Mouse (Mus musculus): ENCODE measurements around the gene Bri3bp. TPM values are rescaled to one million over a fixed set of nuclear protein-coding genes. Genes with fewer than 3 reads are reported as not detected.

Gene Bri3bp
- polyA plus RNA-seq, 1 experiment from 2014 or later: 40.2 TPM

GRCm38 (mm10) chr5:125497821-125498600 is 56.6 kb downstream of the Bri3bp start:
- 64% methylated on average over 12 of the region's 12 CpGs for WGBS
- H3K27me3 ChIP-seq (replicated peaks; ENCODE audit: control insufficient read depth, insufficient read depth, low read length): no peaks in the 10 kb centered on the region
- H3K4me1 ChIP-seq (ENCODE audit: control insufficient read depth, insufficient read depth, low read depth, low read length): peaks cover 2% of the 10 kb centered on the region; the same call in 1 of the 2 replicates
- no peak overlapping the region for H3K27ac ChIP-seq (ENCODE audit: low read depth, low read length)
- peaks cover 4% of the 10 kb centered on the region; the same call in 1 of the 2 replicates for H3K36me3 ChIP-seq (ENCODE audit: control insufficient read depth, insufficient read depth, low read length)
- H3K9me3 ChIP-seq (ENCODE audit: control insufficient read depth, low read length): no peaks in the 10 kb centered on the region
- ATAC-seq: peak; percentile 70
- no peak overlapping the region for H3K4me3 ChIP-seq (ENCODE audit: low read length)
- peak overlapping the region; percentile 18 for H3K9ac ChIP-seq (ENCODE audit: low read depth, low read length)
- H3K4me2 ChIP-seq (ENCODE audit: low read length): no peak overlapping the region

- Histone ChIP-seq H3K4me2 (ENCODE audit: low read length) (no peak overlapping the region), H3K36me3 (ENCODE audit: control insufficient read depth, insufficient read depth, low read length) (peaks cover 9% of the 10 kb centered on the region; the same call in 1 of the 2 replicates), H3K4me1 (ENCODE audit: control insufficient read depth, insufficient read depth, low read depth, low read length) (peaks cover 2% of the 10 kb centered on the region; the same call in 1 of the 2 replicates), H3K27ac (ENCODE audit: low read depth, low read length) (no peak overlapping the region), H3K9me3 (ENCODE audit: control insufficient read depth, low read length) (no peaks in the 10 kb centered on the region), H3K9ac (ENCODE audit: low read depth, low read length) (no peak overlapping the region), H3K4me3 (ENCODE audit: low read length) (no peak overlapping the region), H3K27me3 (replicated peaks; ENCODE audit: control insufficient read depth, insufficient read depth, low read length) (no peaks in the 10 kb centered on the region)
- ATAC-seq: no peak
- WGBS: 92% methylated on average over 6 of the region's 6 CpGs
Observed at GRCm38 (mm10) chr5:125501505-125501904, 60.1 kb downstream of the Bri3bp start.

GRCm38 (mm10) chr5:125502186-125502585 is 60.8 kb downstream of the Bri3bp start:
- Histone ChIP-seq H3K27me3 (replicated peaks; ENCODE audit: control insufficient read depth, insufficient read depth, low read length) (no peaks in the 10 kb centered on the region), H3K36me3 (ENCODE audit: control insufficient read depth, insufficient read depth, low read length) (peaks cover 9% of the 10 kb centered on the region; the same call in 1 of the 2 replicates)

GRCm38 (mm10) chr5:125503628-125504027 is 62.3 kb downstream of the Bri3bp start:
- Histone ChIP-seq H3K4me3 (ENCODE audit: low read length) (no peak overlapping the region), H3K9me3 (ENCODE audit: control insufficient read depth, low read length) (no peaks in the 10 kb centered on the region), H3K9ac (ENCODE audit: low read depth, low read length) (no peak overlapping the region), H3K4me2 (ENCODE audit: low read length) (no peak overlapping the region), H3K4me1 (ENCODE audit: control insufficient read depth, insufficient read depth, low read depth, low read length) (no peaks in the 10 kb centered on the region), H3K27ac (ENCODE audit: low read depth, low read length) (no peak overlapping the region), H3K27me3 (replicated peaks; ENCODE audit: control insufficient read depth, insufficient read depth, low read length) (no peaks in the 10 kb centered on the region), H3K36me3 (ENCODE audit: control insufficient read depth, insufficient read depth, low read length) (peaks cover 14% of the 10 kb centered on the region)
- ATAC-seq: no peak
- 91% methylated on average over 6 of the region's 6 CpGs for WGBS

More at GRCm38 (mm10) chr5:125502186-125502585, 60.8 kb downstream of the Bri3bp start:
- Histone ChIP-seq H3K9me3 (ENCODE audit: control insufficient read depth, low read length) (no peaks in the 10 kb centered on the region), H3K4me2 (ENCODE audit: low read length) (no peak overlapping the region), H3K9ac (ENCODE audit: low read depth, low read length) (no peak overlapping the region), H3K4me3 (ENCODE audit: low read length) (no peak overlapping the region), H3K4me1 (ENCODE audit: control insufficient read depth, insufficient read depth, low read depth, low read length) (peaks cover 2% of the 10 kb centered on the region; the same call in 1 of the 2 replicates), H3K27ac (ENCODE audit: low read depth, low read length) (no peak overlapping the region)
- WGBS: 26% methylated on average over 3 of the region's 3 CpGs
- ATAC-seq: no peak

GRCm38 (mm10) chr5:125504692-125505091 is 63.3 kb downstream of the Bri3bp start:
- ATAC-seq: no peak

GRCm38 (mm10) chr5:125505968-125506367 is 64.6 kb downstream of the Bri3bp start:
- no peak overlapping the region for H3K27ac ChIP-seq (ENCODE audit: low read depth, low read length)
- H3K4me1 ChIP-seq (ENCODE audit: control insufficient read depth, insufficient read depth, low read depth, low read length): no peaks in the 10 kb centered on the region
- no peaks in the 10 kb centered on the region for H3K27me3 ChIP-seq (replicated peaks; ENCODE audit: control insufficient read depth, insufficient read depth, low read length)
- ATAC-seq: no peak
- peaks cover 25% of the 10 kb centered on the region for H3K36me3 ChIP-seq (ENCODE audit: control insufficient read depth, insufficient read depth, low read length)
- H3K4me3 ChIP-seq (ENCODE audit: low read length): no peak overlapping the region
- H3K9ac ChIP-seq (ENCODE audit: low read depth, low read length): no peak overlapping the region
- H3K4me2 ChIP-seq (ENCODE audit: low read length): no peak overlapping the region
- no peaks in the 10 kb centered on the region for H3K9me3 ChIP-seq (ENCODE audit: control insufficient read depth, low read length)
- 59% methylated on average over 15 of the region's 15 CpGs for WGBS

More at GRCm38 (mm10) chr5:125504692-125505091, 63.3 kb downstream of the Bri3bp start:
- no peaks in the 10 kb centered on the region for H3K4me1 ChIP-seq (ENCODE audit: control insufficient read depth, insufficient read depth, low read depth, low read length)
- peaks cover 21% of the 10 kb centered on the region for H3K36me3 ChIP-seq (ENCODE audit: control insufficient read depth, insufficient read depth, low read length)
- H3K27me3 ChIP-seq (replicated peaks; ENCODE audit: control insufficient read depth, insufficient read depth, low read length): no peaks in the 10 kb centered on the region
- no peak overlapping the region for H3K9ac ChIP-seq (ENCODE audit: low read depth, low read length)
- WGBS: 59% methylated on average over 11 of the region's 11 CpGs
- no peaks in the 10 kb centered on the region for H3K9me3 ChIP-seq (ENCODE audit: control insufficient read depth, low read length)
- H3K4me2 ChIP-seq (ENCODE audit: low read length): no peak overlapping the region
- no peak overlapping the region for H3K4me3 ChIP-seq (ENCODE audit: low read length)
- no peak overlapping the region for H3K27ac ChIP-seq (ENCODE audit: low read depth, low read length)

GRCm38 (mm10) chr5:125507582-125507981 is 66.2 kb downstream of the Bri3bp start:
- Histone ChIP-seq H3K4me3 (ENCODE audit: low read length) (no peak overlapping the region), H3K9me3 (ENCODE audit: control insufficient read depth, low read length) (no peaks in the 10 kb centered on the region), H3K36me3 (ENCODE audit: control insufficient read depth, insufficient read depth, low read length) (peaks cover 36% of the 10 kb centered on the region), H3K9ac (ENCODE audit: low read depth, low read length) (no peak overlapping the region), H3K4me1 (ENCODE audit: control insufficient read depth, insufficient read depth, low read depth, low read length) (no peaks in the 10 kb centered on the region), H3K27ac (ENCODE audit: low read depth, low read length) (no peak overlapping the region), H3K27me3 (replicated peaks; ENCODE audit: control insufficient read depth, insufficient read depth, low read length) (no peaks in the 10 kb centered on the region), H3K4me2 (ENCODE audit: low read length) (no peak overlapping the region)
- 95% methylated on average over 9 of the region's 9 CpGs for WGBS
- ATAC-seq: no peak

GRCm38 (mm10) chr5:125508006-125508405 is 66.6 kb downstream of the Bri3bp start:
- H3K4me3 ChIP-seq (ENCODE audit: low read length): no peak overlapping the region
- no peak overlapping the region for H3K4me2 ChIP-seq (ENCODE audit: low read length)
- peaks cover 40% of the 10 kb centered on the region for H3K36me3 ChIP-seq (ENCODE audit: control insufficient read depth, insufficient read depth, low read length)
- H3K27me3 ChIP-seq (replicated peaks; ENCODE audit: control insufficient read depth, insufficient read depth, low read length): no peaks in the 10 kb centered on the region
- no peaks in the 10 kb centered on the region for H3K9me3 ChIP-seq (ENCODE audit: control insufficient read depth, low read length)
- no peak overlapping the region for H3K9ac ChIP-seq (ENCODE audit: low read depth, low read length)
- H3K27ac ChIP-seq (ENCODE audit: low read depth, low read length): no peak overlapping the region
- H3K4me1 ChIP-seq (ENCODE audit: control insufficient read depth, insufficient read depth, low read depth, low read length): no peaks in the 10 kb centered on the region
- 94% methylated on average over 10 of the region's 10 CpGs for WGBS
- ATAC-seq: no peak

- Histone ChIP-seq H3K27me3 (replicated peaks; ENCODE audit: control insufficient read depth, insufficient read depth, low read length) (no peaks in the 10 kb centered on the region), H3K36me3 (ENCODE audit: control insufficient read depth, insufficient read depth, low read length) (peaks cover 42% of the 10 kb centered on the region), H3K27ac (ENCODE audit: low read depth, low read length) (no peak overlapping the region), H3K9me3 (ENCODE audit: control insufficient read depth, low read length) (no peaks in the 10 kb centered on the region), H3K4me1 (ENCODE audit: control insufficient read depth, insufficient read depth, low read depth, low read length) (no peaks in the 10 kb centered on the region), H3K4me2 (ENCODE audit: low read length) (no peak overlapping the region), H3K9ac (ENCODE audit: low read depth, low read length) (no peak overlapping the region), H3K4me3 (ENCODE audit: low read length) (no peak overlapping the region)
- ATAC-seq: no peak
- WGBS: 53% methylated on average over 5 of the region's 5 CpGs
Observed at GRCm38 (mm10) chr5:125509541-125509940, 68.2 kb downstream of the Bri3bp start.

Measured in hindbrain, embryonic 16.5 days (tissue).